Mouse (Mus musculus) limb, embryonic 14.5 days (tissue): Measurements from ENCODE around the gene Adamts3. TPM values are rescaled to one million over a fixed set of nuclear protein-coding genes. Genes with fewer than 3 reads are reported as not detected.

Source experiments
- ATAC-seq: fragments of 200-750 bp; cut with Nextera tagmentation; 2 replicates; pipeline ENCODE4 v1.8.0; 2017; ENCODE audit warnings: low read depth, moderate number of reproducible peaks, moderate TSS enrichment; ENCODE audit not compliant: low FRiP score
- DNase-seq: peaks from one replicate; pipeline ENCODE4 v3.0.0-alpha.2; 2015; ENCODE audit warnings: low spot score
- H3K27ac ChIP-seq: fragments of 300-500 bp; sonication (generic); replicated peaks from 2 replicates; pipeline ENCODE4 v1.5.1; 2014; ENCODE audit warnings: low read depth, mild to moderate bottlenecking, low read length, moderate library complexity, mixed read lengths
- H3K27me3 ChIP-seq: fragments of 300-500 bp; sonication (generic); 2 replicates; pipeline ENCODE4 v1.6.1; 2014; ENCODE audit warnings: low read length, mixed read lengths; ENCODE audit not compliant: control insufficient read depth, insufficient read depth
- H3K36me3 ChIP-seq: fragments of 300-500 bp; sonication (generic); 2 replicates; pipeline ENCODE4 v1.6.1; 2014; ENCODE audit warnings: mild to moderate bottlenecking, low read length, moderate library complexity, mixed read lengths; ENCODE audit not compliant: control insufficient read depth, insufficient read depth
- H3K4me1 ChIP-seq: fragments of 300-500 bp; sonication (generic); 2 replicates; pipeline ENCODE4 v1.6.1; 2014; ENCODE audit warnings: antibody characterized with exemption, low read length, mixed read lengths; ENCODE audit not compliant: control insufficient read depth, insufficient read depth
- H3K4me2 ChIP-seq: fragments of 300-500 bp; sonication (generic); replicated peaks from 2 replicates; pipeline ENCODE4 v1.6.1; 2014; ENCODE audit warnings: low read depth, mild to moderate bottlenecking, low read length, moderate library complexity; ENCODE audit not compliant: severe bottlenecking
- H3K4me3 ChIP-seq: fragments of 300-500 bp; sonication (generic); replicated peaks from 2 replicates; pipeline ENCODE4 v1.5.1; 2014; ENCODE audit warnings: low read length
- H3K9ac ChIP-seq: fragments of 300-500 bp; sonication (generic); 2 replicates; pipeline ENCODE4 v1.6.1; 2014; ENCODE audit warnings: mild to moderate bottlenecking, low read depth, low read length, moderate library complexity; ENCODE audit not compliant: severe bottlenecking
- H3K9me3 ChIP-seq: fragments of 300-500 bp; sonication (generic); 2 replicates; pipeline ENCODE4 v1.6.1; 2016; ENCODE audit warnings: low read length; ENCODE audit not compliant: control insufficient read depth
- POLR2A ChIP-seq: fragments of 200-500 bp; IDR thresholded peaks from 2 replicates; pipeline ENCODE4 v1.8.0; 2012; ENCODE audit warnings: inconsistent platforms, mild to moderate bottlenecking, moderate library complexity, borderline replicate concordance; ENCODE audit not compliant: insufficient read depth, insufficient read length; ENCODE audit errors: extremely low read depth
- WGBS: fragments of 180-500 bp; shearing (Covaris S2); extraction: QIAGEN DNeasy Blood & Tissue Kit; methylation state at CpG from one replicate; pipeline ENCODE4 v1.1.7; 2014; 5-methylcytosine and 5-hydroxymethylcytosine counted together
- polyA plus RNA-seq, 2 experiments: library from polyadenylated mRNA; depleted of rRNA in 1 of 2; stranded (reverse) in 1 of 2; unstranded in 1 of 2; fragments of >200 nt; fragmentation: Nextera tagmentation in 1 of 2; extraction: Ambion mirVana in 1 of 2; gene quantifications; 2 replicates each; pipeline versions ENCODE4 v1.2.1 to v1.2.3; 2012 to 2014

Adamts3 gene
- polyA plus RNA-seq, 2 experiments, result 9.5 to 13.0 TPM

DNA sequence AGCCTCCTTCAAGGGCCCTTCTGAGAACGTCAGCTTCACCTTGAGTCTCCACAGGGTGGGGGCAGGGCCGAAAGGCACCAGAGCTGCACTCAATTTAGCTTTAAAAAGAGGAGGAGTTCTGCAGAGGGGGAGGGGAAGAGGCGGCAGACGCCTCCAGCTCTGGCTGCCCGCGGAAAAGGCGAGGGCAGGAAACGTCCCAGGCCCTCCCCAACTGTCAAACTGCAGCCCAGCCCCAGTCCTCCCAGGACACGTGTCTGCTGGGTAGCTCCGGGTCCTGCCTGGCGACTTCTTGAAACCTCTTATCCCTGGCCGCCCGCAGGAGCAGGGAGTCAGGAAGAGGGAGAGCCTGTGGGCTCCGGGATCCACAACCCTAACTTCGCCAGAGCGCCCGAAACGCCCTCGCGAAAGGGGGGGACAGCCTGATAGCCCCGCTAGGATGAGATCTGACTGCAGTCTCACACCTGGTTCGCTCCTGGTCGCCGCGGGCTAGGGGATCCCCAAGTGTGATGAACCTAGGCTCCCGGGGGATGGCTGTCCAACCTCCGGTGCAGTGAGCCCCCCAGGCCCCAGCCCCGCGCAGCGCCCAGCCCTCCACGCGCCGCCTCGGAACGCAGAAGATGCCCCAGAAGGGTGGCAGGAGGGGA is 921 bp downstream of the Adamts3 start:
- H3K9me3 ChIP-seq, result no peaks in the 10 kb centered on the region
- peak; percentile 74 for ATAC-seq
- H3K27ac ChIP-seq, result peak overlapping the region; percentile 21; the same call in 1 of the 2 replicates
- H3K4me3 ChIP-seq, result peak overlapping the region; percentile 73
- H3K36me3 ChIP-seq, result no peaks in the 10 kb centered on the region
- peak overlapping the region; percentile 80 for H3K9ac ChIP-seq
- no peak for TF ChIP-seq POLR2A
- WGBS, result under 1% methylated on average over 27 of the region's 35 CpGs
- H3K4me2 ChIP-seq, result peak overlapping the region; percentile 98
- H3K4me1 ChIP-seq, result peaks cover 4% of the 10 kb centered on the region; the same call in 1 of the 2 replicates
- peak; percentile 61 for DNase-seq
- no peaks in the 10 kb centered on the region for H3K27me3 ChIP-seq

DNA sequence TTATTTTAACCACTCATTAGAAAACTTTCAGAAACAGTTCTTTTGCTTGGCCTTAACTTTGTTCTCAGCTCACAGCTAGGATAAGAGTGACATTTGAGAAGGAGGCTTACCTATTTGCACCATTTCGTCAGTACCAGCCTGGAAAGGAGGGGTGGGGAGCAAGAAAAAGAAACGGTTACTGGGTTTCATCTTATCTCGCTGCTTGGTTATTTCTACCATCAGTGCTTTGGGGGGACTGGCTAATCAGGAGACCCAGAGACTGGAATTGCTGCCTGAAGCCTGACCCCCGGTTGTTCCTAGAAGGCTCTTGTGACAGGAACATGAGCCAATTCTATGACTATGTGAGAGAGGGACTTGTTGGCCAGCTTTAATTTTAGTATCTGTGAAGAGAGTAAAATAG is 1.7 kb downstream of the Adamts3 start:
- H3K36me3 ChIP-seq, result no peaks in the 10 kb centered on the region
- DNase-seq (no peak), ATAC-seq (no peak)
- H3K4me3 ChIP-seq, result peak overlapping the region; percentile 73
- 32% methylated on average over 4 of the region's 4 CpGs for WGBS
- H3K27ac ChIP-seq, result no peak overlapping the region
- peak overlapping the region; percentile 98 for H3K4me2 ChIP-seq
- no peaks in the 10 kb centered on the region for H3K9me3 ChIP-seq
- H3K4me1 ChIP-seq, result peaks cover 4% of the 10 kb centered on the region; the same call in 1 of the 2 replicates
- no peak for TF ChIP-seq POLR2A
- no peaks in the 10 kb centered on the region for H3K27me3 ChIP-seq
- H3K9ac ChIP-seq, result peak overlapping the region; percentile 80; the same call in 1 of the 2 replicates

DNA sequence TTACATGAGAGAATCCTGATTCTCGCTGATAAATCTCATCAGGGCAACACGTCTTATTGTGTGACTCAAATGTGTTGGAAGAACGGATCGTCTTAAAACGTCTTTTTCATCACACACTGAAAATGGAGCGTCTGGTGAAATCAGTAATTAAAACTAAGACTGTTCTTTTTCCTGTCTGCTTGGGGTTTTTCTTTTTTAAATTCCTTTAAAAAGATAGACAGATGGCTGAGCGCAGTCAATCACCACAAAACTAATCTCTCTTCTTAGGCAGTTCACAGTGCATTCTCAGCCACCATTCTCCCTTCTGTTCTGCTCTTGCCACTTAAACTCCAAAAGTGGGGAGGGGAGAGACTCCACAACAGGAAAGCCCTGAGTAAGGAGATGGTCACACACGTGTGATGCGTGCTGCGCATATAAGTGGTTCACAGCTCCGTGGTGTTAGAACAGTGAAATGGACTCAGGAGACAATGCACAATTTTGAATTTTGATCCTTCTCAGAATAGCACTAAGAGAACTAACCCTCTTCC is 4.2 kb downstream of the Adamts3 start:
- Histone ChIP-seq H3K9me3 (no peaks in the 10 kb centered on the region), H3K4me3 (no peak overlapping the region), H3K27ac (no peak overlapping the region), H3K4me1 (peaks cover 4% of the 10 kb centered on the region; the same call in 1 of the 2 replicates), H3K36me3 (no peaks in the 10 kb centered on the region), H3K9ac (no peak overlapping the region), H3K27me3 (no peaks in the 10 kb centered on the region), H3K4me2 (no peak overlapping the region)
- no peak for TF ChIP-seq POLR2A
- DNase-seq (no peak), ATAC-seq (no peak)
- WGBS, result 66% methylated on average over 11 of the region's 11 CpGs

DNA sequence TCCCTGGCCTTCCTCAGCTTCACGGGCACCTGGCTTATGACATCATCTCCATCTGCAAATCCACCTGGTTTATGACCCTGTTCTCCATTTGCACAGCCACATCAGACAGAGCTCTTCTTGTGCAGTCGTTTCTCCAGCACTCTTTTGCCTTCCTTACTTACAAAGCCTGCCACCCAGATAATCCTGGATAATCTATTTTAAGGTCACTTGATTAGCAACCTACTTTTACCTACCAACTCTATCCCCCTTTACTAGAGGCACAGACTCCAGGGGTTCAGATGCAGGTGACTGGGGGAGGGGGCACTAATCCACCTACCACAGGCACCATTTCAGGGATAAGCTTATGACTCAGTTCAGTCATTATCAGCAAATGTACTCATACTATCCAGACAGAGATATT is 10.5 kb downstream of the Adamts3 start:
- no peaks in the 10 kb centered on the region for H3K27me3 ChIP-seq
- no peak for TF ChIP-seq POLR2A
- no peak overlapping the region for H3K27ac ChIP-seq
- H3K4me3 ChIP-seq, result no peak overlapping the region
- no peak overlapping the region for H3K9ac ChIP-seq
- DNase-seq (no peak), ATAC-seq (no peak)
- no peak overlapping the region for H3K4me2 ChIP-seq
- no peaks in the 10 kb centered on the region for H3K9me3 ChIP-seq
- H3K36me3 ChIP-seq, result no peaks in the 10 kb centered on the region
- H3K4me1 ChIP-seq, result no peaks in the 10 kb centered on the region
- WGBS, result 28% methylated on average over 2 of the region's 2 CpGs

DNA sequence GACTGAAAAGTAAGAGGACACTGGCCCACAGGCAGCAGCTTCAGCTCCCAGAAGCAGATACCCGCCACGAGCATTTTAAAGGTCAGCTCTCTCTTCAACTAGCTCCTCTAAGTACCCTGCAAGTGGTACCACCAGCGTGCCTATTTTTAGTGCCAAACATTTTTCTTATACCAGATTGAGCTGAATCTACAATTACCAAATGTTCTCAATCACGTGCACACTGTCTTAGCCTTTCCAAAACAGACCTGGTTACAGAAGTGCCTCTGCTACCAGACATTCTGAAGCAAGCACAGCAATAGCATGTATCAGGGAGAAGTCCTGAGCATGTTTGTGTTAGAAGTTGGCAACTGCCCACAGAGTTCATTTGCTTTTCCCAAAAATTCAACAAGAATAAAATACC is 23.5 kb downstream of the Adamts3 start:
- no peaks in the 10 kb centered on the region for H3K27me3 ChIP-seq
- H3K27ac ChIP-seq, result no peak overlapping the region
- H3K4me2 ChIP-seq, result no peak overlapping the region
- 83% methylated on average over 4 of the region's 4 CpGs for WGBS
- no peaks in the 10 kb centered on the region for H3K9me3 ChIP-seq
- ATAC-seq (no peak), DNase-seq (no peak)
- no peaks in the 10 kb centered on the region for H3K36me3 ChIP-seq
- H3K9ac ChIP-seq, result no peak overlapping the region
- no peaks in the 10 kb centered on the region for H3K4me1 ChIP-seq
- no peak for TF ChIP-seq POLR2A
- no peak overlapping the region for H3K4me3 ChIP-seq
